Mouse (Mus musculus) intestine, embryonic 16.5 days (tissue): ENCODE results near the gene Acer3. TPM values are rescaled to one million over a fixed set of nuclear protein-coding genes. Genes with fewer than 3 reads are reported as not detected.
"Not testable (repeated sequence)": the region's sequence is repeated elsewhere in the genome, so short reads cannot be mapped to it uniquely, and the experiment has no call there.

Experiments used
- ATAC-seq: fragments of 200-750 bp; cut with Nextera tagmentation; 2 replicates; pipeline ENCODE4 v1.8.0; 2017; ENCODE audit warnings: moderate TSS enrichment, moderate library complexity
- H3K27ac ChIP-seq: fragments of 300-500 bp; sonication (generic); 2 replicates; pipeline ENCODE4 v1.5.1; 2014; ENCODE audit warnings: mild to moderate bottlenecking, low read length
- H3K27me3 ChIP-seq: fragments of 300-500 bp; sonication (generic); replicated peaks from 2 replicates; pipeline ENCODE4 v1.6.1; 2014; ENCODE audit warnings: low read length, control low read depth, mixed read lengths; ENCODE audit not compliant: control insufficient read depth, insufficient read depth
- H3K36me3 ChIP-seq: fragments of 300-500 bp; sonication (generic); 2 replicates; pipeline ENCODE4 v1.6.1; 2014; ENCODE audit warnings: low read length, control low read depth; ENCODE audit not compliant: control insufficient read depth, insufficient read depth
- H3K4me1 ChIP-seq: fragments of 300-500 bp; sonication (generic); 2 replicates; pipeline ENCODE4 v1.6.1; 2014; ENCODE audit warnings: low read length, control low read depth, mixed read lengths; ENCODE audit not compliant: control insufficient read depth, insufficient read depth
- H3K4me2 ChIP-seq: fragments of 300-500 bp; sonication (generic); 2 replicates; pipeline ENCODE4 v1.6.1; 2014; ENCODE audit warnings: low read depth, low read length, control low read depth
- H3K4me3 ChIP-seq: fragments of 300-500 bp; sonication (generic); 2 replicates; pipeline ENCODE4 v1.5.1; 2014; ENCODE audit warnings: mild to moderate bottlenecking, low read length
- H3K9ac ChIP-seq: fragments of 300-500 bp; sonication (generic); 2 replicates; pipeline ENCODE4 v1.6.1; 2014; ENCODE audit warnings: low read depth, low read length
- H3K9me3 ChIP-seq: fragments of 300-500 bp; sonication (generic); 2 replicates; pipeline ENCODE4 v1.6.1; 2016; ENCODE audit warnings: low read length, control low read depth; ENCODE audit not compliant: control insufficient read depth
- WGBS: fragments of 180-500 bp; shearing (Covaris S2); extraction: QIAGEN DNeasy Blood & Tissue Kit; methylation state at CpG from one replicate; pipeline ENCODE4 v1.1.7; 2014; 5-methylcytosine and 5-hydroxymethylcytosine counted together
- polyA plus RNA-seq: library from polyadenylated mRNA; unstranded; fragments of >200 nt; fragmentation: Nextera tagmentation; extraction: Ambion mirVana; gene quantifications from 2 replicates; pipeline ENCODE4 v1.2.1, GENCODE M21; 2015

Acer3 gene
- polyA plus RNA-seq, 1 experiment from 2014 or later: 20.5 TPM

DNA sequence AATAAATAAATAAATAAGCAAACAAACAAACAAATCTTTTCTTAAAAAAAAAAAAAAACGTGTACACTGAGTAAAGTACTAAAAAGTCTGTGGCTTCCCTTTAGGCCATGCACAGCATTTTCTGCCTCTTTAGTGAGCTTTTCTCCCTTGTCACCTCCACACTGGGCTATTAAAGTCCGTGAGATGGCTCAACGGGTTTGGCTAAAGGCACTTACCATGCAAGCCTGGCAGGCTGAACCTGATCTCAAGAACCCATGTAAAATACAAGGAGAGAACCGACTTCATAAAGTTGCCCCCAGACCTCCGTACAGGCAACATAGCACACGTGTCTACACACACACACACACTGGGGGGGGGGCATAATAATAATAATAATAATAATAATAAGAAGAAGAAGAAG is 10.7 kb downstream of the Acer3 start:
- Histone ChIP-seq H3K9ac (no peak overlapping the region), H3K4me3 (no peak overlapping the region), H3K27ac (no peak overlapping the region), H3K9me3 (no peaks in the 10 kb centered on the region), H3K4me2 (no peak overlapping the region), H3K4me1 (peaks cover 9% of the 10 kb centered on the region), H3K27me3 (no peaks in the 10 kb centered on the region), H3K36me3 (no peaks in the 10 kb centered on the region)
- ATAC-seq: no peak
- 64% methylated on average over 6 of the region's 6 CpGs for WGBS

DNA sequence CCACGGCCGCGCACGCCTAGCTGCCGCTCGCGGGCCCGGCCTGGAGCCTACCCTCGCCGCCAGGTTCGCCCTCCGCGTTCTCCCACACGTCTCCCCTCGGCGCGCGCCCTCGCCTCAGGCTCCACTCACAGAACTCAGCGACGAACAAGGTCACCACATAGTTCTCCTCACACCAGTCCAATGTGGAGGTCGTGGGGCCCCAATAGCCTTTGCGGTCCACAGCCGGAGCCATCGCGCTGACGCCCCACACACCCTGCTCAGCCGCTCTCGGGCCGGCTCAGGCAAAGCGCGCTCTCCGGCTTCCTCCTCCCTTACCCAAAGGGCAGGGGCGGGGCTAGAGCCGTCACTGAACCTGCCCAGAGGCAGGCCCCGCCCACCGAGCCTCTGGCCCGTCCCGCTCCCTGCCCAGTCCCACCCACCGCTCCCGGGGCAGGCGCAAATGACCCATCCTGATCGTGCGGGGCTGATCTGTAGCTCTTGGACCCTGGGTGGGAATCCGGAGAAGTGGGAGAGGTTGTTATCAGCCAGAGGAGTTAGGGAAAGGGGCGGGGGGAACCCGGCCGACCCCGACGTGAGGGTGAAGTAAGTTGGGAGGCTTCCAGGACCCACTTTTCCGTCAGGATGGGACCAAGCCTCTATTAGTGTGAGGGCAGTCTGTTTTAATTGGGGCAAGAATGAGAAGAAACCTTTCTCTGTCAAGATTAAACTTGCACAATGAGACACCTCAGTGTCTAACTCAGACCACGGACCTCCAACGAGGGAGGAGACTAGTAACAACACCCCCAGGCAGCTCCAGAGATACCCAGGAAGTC is 11.6 kb downstream of the Acer3 start:
- peak overlapping the region; percentile 16; the same call in 1 of the 2 replicates for H3K27ac ChIP-seq
- WGBS: 0% methylated on average over 53 of the region's 53 CpGs
- H3K36me3 ChIP-seq: no peaks in the 10 kb centered on the region
- H3K4me3 ChIP-seq: peak overlapping the region; percentile 89
- no peaks in the 10 kb centered on the region for H3K27me3 ChIP-seq
- H3K9me3 ChIP-seq: no peaks in the 10 kb centered on the region
- peak; percentile 100 for ATAC-seq
- H3K4me1 ChIP-seq: peaks cover 9% of the 10 kb centered on the region
- peak overlapping the region; percentile 88 for H3K4me2 ChIP-seq
- peak overlapping the region; percentile 91 for H3K9ac ChIP-seq

DNA sequence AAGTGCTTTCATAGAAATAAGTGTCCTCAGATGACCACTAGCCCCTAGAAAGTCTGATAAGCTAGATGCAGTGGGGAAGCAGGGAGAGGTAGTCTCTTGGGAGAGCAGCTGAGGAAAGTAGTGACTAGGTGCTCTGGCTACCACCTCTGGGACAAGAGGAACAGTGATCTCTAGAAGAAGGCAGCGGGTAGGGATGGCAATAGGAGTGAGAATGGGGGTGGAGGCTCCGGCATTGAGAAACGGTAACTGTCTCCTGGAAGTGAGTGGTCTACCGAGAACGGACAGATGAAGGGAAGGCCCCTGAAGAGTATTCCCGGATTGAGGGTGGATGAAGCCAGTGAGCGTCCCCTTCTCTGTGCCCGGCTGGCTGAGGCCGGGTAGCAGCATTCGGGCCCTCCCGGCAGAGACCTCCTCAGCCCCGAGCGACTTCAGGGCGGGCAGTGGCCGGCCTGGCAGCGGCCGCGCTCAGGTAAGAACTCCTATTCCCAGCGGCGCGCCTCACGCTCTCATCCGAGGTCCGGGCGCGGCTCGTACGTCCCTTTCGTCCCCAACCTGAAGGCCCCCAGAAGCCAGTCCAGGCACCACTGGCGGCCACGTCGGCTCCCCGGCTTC is 12.3 kb downstream of the Acer3 start:
- under 1% methylated on average over 33 of the region's 33 CpGs for WGBS
- Histone ChIP-seq H3K27ac (no peak overlapping the region), H3K4me3 (peak overlapping the region; percentile 89), H3K4me2 (peak overlapping the region; percentile 88), H3K36me3 (no peaks in the 10 kb centered on the region), H3K4me1 (peaks cover 9% of the 10 kb centered on the region), H3K27me3 (no peaks in the 10 kb centered on the region), H3K9ac (peak overlapping the region; percentile 91), H3K9me3 (no peaks in the 10 kb centered on the region)
- ATAC-seq: peak; percentile 81

DNA sequence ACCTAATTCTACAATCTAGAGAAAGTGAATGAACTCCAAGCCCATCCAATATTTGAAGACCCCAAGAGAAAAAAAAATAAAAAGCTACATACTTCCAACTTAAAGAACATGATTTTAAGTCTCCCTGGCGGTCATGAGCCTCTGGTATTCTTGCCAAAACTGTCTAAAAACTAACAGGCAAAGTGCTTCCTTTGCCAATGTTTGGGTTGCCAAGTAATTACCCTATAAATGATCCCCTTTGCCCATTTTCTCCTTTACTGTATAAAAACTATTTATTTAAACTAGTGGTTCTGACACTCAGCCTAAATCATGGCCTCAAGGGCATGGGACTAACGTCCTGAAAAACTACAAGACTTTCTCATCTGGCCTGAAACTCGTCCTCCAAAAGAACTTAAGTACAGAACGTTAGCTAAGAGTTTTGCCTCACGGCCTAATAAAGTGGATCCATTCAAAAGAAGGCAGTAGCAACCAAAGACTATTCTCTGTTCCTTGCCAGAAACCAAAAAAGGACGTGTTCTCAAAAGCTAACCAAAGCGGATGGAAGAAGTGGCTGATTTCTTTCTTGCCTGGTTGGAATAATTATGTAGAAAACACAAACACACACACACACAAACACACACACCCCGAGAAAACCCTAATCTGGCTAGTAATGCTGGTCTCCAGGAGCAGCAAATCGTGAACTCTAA is 12.9 kb downstream of the Acer3 start:
- ATAC-seq: no peak
- Histone ChIP-seq H3K4me1 (peaks cover 9% of the 10 kb centered on the region), H3K36me3 (no peaks in the 10 kb centered on the region), H3K27ac (no peak overlapping the region), H3K27me3 (no peaks in the 10 kb centered on the region), H3K4me2 (peak overlapping the region; percentile 88), H3K4me3 (peak overlapping the region; percentile 89), H3K9ac (peak overlapping the region; percentile 91), H3K9me3 (no peaks in the 10 kb centered on the region)
- WGBS: 48% methylated on average over 9 of the region's 9 CpGs

DNA sequence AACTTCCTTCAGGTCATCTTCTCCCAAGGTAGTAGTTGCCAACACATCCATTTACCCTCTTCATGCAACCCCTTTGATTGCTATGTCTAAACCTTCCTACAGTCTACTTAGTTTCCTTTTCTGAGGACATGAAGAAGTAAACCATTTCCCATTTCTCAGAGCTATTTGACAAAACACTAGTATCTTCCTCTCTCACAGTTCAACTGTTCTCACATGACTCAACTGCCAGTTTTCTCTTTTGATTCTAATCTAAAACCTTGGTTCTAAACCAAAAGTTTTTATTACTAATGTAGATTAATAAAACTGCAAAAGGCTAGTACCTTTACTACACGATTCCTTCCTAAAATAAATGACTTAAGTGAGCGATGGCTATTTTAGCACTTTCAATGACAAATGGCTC is 13.6 kb downstream of the Acer3 start:
- WGBS: 91% methylated on average over 2 of the region's 2 CpGs
- Histone ChIP-seq H3K27me3 (no peaks in the 10 kb centered on the region), H3K36me3 (no peaks in the 10 kb centered on the region), H3K4me3 (no peak overlapping the region), H3K9ac (no peak overlapping the region), H3K9me3 (no peaks in the 10 kb centered on the region), H3K4me2 (no peak overlapping the region), H3K27ac (no peak overlapping the region), H3K4me1 (peaks cover 9% of the 10 kb centered on the region)
- no peak for ATAC-seq

DNA sequence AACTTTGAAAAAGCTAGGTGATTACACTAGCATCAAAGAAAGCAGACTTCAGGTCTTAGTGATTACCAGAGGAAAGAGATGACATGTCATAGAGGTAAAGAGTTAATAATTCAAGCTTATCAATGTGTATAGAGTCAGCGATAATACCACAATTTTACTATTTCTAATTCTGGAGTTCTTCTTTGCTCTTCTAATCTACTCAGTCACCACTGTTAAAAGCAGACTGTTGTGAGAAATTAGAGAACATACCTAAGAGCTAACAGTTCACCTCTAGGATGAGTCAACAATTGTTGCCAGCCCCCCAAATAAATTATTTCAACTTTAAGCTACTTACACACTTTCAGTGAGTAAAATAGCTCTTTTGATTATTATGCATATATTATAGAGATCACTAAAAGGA is 28.1 kb downstream of the Acer3 start:
- no peak overlapping the region for H3K4me2 ChIP-seq
- 87% methylated on average over 1 of the region's 1 CpGs for WGBS

DNA sequence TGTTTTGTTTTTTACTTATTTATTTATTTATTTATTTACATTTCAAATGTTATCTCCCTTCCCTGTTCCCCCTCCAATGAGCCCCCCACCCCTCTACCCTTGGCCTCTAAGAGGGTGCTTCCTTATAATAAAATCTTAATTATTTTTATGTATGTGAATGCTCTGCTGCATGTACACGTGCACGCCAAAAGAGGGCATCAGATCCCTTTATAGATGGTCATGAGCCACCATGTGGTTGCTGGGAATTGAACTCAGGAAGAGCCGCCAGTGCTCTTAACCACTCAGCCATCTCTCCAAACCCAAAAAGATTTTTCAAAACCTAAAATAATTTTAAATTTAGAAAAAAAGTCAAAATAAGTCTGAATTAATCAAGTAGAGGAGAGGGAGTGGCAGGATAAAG is 31.4 kb downstream of the Acer3 start:
- Histone ChIP-seq H3K4me1 (no peaks in the 10 kb centered on the region), H3K4me2 (no peak overlapping the region), H3K27ac (no peak overlapping the region), H3K4me3 (no peak overlapping the region), H3K9me3 (no peaks in the 10 kb centered on the region), H3K36me3 (no peaks in the 10 kb centered on the region), H3K27me3 (no peaks in the 10 kb centered on the region), H3K9ac (no peak overlapping the region)
- 45% methylated on average over 3 of the region's 3 CpGs for WGBS
- ATAC-seq: no peak

More for the DNA sequence above, 28.1 kb downstream of the Acer3 start:
- H3K9ac ChIP-seq: no peak overlapping the region
- H3K27me3 ChIP-seq: no peaks in the 10 kb centered on the region
- no peaks in the 10 kb centered on the region for H3K36me3 ChIP-seq
- ATAC-seq: no peak
- H3K4me3 ChIP-seq: no peak overlapping the region
- no peaks in the 10 kb centered on the region for H3K9me3 ChIP-seq
- H3K27ac ChIP-seq: no peak overlapping the region
- no peaks in the 10 kb centered on the region for H3K4me1 ChIP-seq

DNA sequence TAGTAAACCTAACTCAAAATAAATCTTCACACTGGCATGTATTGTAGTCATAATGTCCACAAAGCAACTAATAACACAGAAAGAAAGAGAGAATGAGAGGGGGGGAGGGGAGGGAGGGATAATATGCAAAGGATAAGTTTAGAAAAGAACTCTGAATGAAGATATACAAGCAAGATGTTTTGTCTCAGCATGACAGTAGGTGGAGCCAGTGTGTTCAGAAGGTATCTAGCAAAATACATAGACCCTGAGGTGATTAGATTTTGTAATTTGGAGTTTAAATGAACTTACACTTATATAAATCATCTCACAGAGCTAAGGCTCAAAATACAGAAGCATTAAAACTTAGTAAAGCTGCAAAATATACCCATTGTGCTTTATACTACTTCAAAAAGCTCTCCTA is 44.7 kb downstream of the Acer3 start:
- Histone ChIP-seq H3K4me1 (no peaks in the 10 kb centered on the region), H3K27ac (no peak overlapping the region), H3K27me3 (no peaks in the 10 kb centered on the region), H3K36me3 (no peaks in the 10 kb centered on the region), H3K9ac (no peak overlapping the region), H3K4me2 (no peak overlapping the region), H3K4me3 (no peak overlapping the region), H3K9me3 (no peaks in the 10 kb centered on the region)
- no peak for ATAC-seq

DNA sequence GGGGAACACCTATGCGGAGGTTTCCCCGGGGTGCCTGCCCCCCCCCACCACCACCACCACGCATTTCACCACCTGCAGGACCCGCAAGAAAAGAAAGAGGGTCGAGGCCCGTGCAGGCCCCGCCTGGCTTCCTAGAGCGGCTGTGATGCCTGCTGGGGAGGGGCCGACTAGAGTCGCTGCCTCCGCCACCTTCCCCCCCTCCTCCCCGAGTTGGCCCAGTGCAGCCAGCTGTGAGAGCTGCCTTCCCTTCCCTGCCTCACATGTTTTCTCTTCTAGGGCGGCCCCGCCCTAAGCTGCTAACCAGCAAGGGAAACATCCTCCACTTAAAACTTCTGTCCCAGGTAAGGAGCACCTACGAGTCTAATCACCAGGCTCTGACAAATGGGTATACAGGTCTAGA is 52.8 kb downstream of the Acer3 start:
- H3K4me3 ChIP-seq, H3K9ac ChIP-seq, ATAC-seq, H3K27ac ChIP-seq, H3K27me3 ChIP-seq, H3K36me3 ChIP-seq, H3K9me3 ChIP-seq, H3K4me1 ChIP-seq: not testable (repeated sequence)
- peak overlapping the region; percentile 20; the same call in 1 of the 2 replicates for H3K4me2 ChIP-seq
- WGBS: 41% methylated on average over 10 of the region's 15 CpGs
